Mouse (Mus musculus) spleen, adult 2 months (tissue): ENCODE data around the gene Plch2. TPM values are rescaled to one million over a fixed set of nuclear protein-coding genes. Genes with fewer than 3 reads are reported as not detected.

Experiments used
- DNase-seq, 2 experiments: peaks; one replicate each; pipeline versions ENCODE4 v3.0.0 to v3.0.0-alpha.2; 2012 to 2021; ENCODE audit warnings: low spot score in 2 of 2, low read depth in 1 of 2
- H3K27ac ChIP-seq: fragments of 200-500 bp; 2 replicates; pipeline ENCODE4 v1.5.1; 2012; ENCODE audit warnings: low read length, inconsistent platforms; ENCODE audit not compliant: insufficient read depth
- H3K27me3 ChIP-seq: fragments of 200-500 bp; 2 replicates; pipeline ENCODE4 v1.6.1; 2012; ENCODE audit warnings: mild to moderate bottlenecking, moderate library complexity, low read length, inconsistent platforms; ENCODE audit not compliant: control insufficient read depth, insufficient read depth
- H3K36me3 ChIP-seq: fragments of 200-500 bp; 2 replicates; pipeline ENCODE4 v1.6.1; 2012; ENCODE audit warnings: mild to moderate bottlenecking, low read length, inconsistent platforms; ENCODE audit not compliant: control insufficient read depth, insufficient read depth
- H3K4me1 ChIP-seq: fragments of 200-500 bp; 2 replicates; pipeline ENCODE4 v1.6.1; 2011; ENCODE audit warnings: inconsistent platforms; ENCODE audit not compliant: control insufficient read depth, insufficient read depth, insufficient read length
- H3K4me3 ChIP-seq: fragments of 200-500 bp; 2 replicates; pipeline ENCODE4 v1.5.1; 2011; ENCODE audit warnings: mild to moderate bottlenecking, inconsistent platforms; ENCODE audit not compliant: insufficient read depth, insufficient read length; ENCODE audit errors: extremely low read depth
- CTCF ChIP-seq: fragments of 200-500 bp; IDR thresholded peaks from 2 replicates; pipeline ENCODE4 v1.5.1; 2011; ENCODE audit warnings: mild to moderate bottlenecking, inconsistent platforms; ENCODE audit not compliant: insufficient read depth, insufficient read length, insufficient replicate concordance; ENCODE audit errors: extremely low read depth
- POLR2A ChIP-seq: fragments of 200-500 bp; IDR thresholded peaks from 2 replicates; pipeline ENCODE4 v1.6.1; 2011; ENCODE audit warnings: low read depth, low read length, inconsistent platforms
- WGBS: fragments of 180-500 bp; shearing (Covaris S2); methylation state at CpG from one replicate; pipeline ENCODE4 v1.1.7; 2018; 5-methylcytosine and 5-hydroxymethylcytosine counted together
- polyA plus RNA-seq: library from polyadenylated mRNA; depleted of rRNA; stranded (reverse); fragments of >200 nt; gene quantifications from 2 replicates; pipeline ENCODE4 v1.2.3, GENCODE M21; 2012

Plch2 gene
- polyA plus RNA-seq, 1 experiment: 0.20 TPM

DNA sequence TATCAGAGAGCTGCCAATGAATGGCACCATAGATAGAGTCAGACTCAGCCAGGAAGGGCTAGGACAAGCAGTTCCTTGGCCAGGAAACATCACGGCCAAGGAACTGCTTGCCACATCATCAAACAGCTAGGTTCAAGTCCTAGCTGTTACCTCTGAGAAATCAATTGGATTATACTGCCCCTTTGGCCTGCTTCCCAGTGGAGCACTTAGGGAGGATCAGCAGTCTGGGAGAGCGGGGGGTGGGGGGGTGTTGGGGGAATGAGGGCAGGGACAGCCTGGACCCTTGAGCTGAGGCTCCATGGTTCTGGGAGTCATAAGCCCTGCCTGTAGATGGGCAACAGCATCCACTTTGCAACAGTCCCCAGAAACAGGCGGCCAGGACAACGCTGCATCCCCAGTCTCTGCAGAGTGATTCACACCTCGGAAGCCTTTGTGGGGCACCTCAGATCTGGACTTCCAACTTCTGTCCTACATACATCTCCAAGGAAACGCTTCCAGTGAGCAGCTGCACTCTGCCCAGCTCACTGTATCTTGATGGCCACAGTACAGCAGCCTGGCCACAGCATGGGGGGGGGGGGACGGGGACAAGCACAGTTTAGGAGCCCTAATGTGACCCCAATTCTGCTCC is 34.2 kb downstream of the Plch2 start:
- no peaks in the 10 kb centered on the region for H3K27me3 ChIP-seq
- no peak for TF ChIP-seq POLR2A
- TF ChIP-seq CTCF: no peak
- DNase-seq: no peak
- H3K27ac ChIP-seq: no peak overlapping the region
- no peak overlapping the region for H3K4me3 ChIP-seq
- no peaks in the 10 kb centered on the region for H3K36me3 ChIP-seq
- WGBS: 71% methylated on average over 7 of the region's 7 CpGs
- H3K4me1 ChIP-seq: peaks cover 2% of the 10 kb centered on the region; the same call in 1 of the 2 replicates

GRCm38 (mm10) chr4:155020813-155021212 is 35.8 kb downstream of the Plch2 start:
- Histone ChIP-seq H3K36me3 (no peaks in the 10 kb centered on the region), H3K27ac (no peak overlapping the region), H3K4me1 (peaks cover 2% of the 10 kb centered on the region; the same call in 1 of the 2 replicates), H3K4me3 (no peak overlapping the region), H3K27me3 (no peaks in the 10 kb centered on the region)
- DNase-seq: no peak
- TF ChIP-seq CTCF (no peak), POLR2A (no peak)
- WGBS: 79% methylated on average over 9 of the region's 9 CpGs

- no peaks in the 10 kb centered on the region for H3K36me3 ChIP-seq
- H3K27ac ChIP-seq: no peak overlapping the region
- no peaks in the 10 kb centered on the region for H3K27me3 ChIP-seq
- DNase-seq: no peak
- TF ChIP-seq CTCF (no peak), POLR2A (no peak)
- WGBS: 55% methylated on average over 1 of the region's 1 CpGs
- H3K4me1 ChIP-seq: peaks cover 2% of the 10 kb centered on the region; the same call in 1 of the 2 replicates
- H3K4me3 ChIP-seq: no peak overlapping the region
Measured at GRCm38 (mm10) chr4:155020141-155020540, 36.4 kb downstream of the Plch2 start.

- Histone ChIP-seq H3K27me3 (no peaks in the 10 kb centered on the region), H3K4me1 (peaks cover 2% of the 10 kb centered on the region; the same call in 1 of the 2 replicates), H3K27ac (no peak overlapping the region), H3K36me3 (no peaks in the 10 kb centered on the region), H3K4me3 (no peak overlapping the region)
- no peak for TF ChIP-seq POLR2A
- TF ChIP-seq CTCF: no peak
- DNase-seq: no peak
- 5% methylated on average over 10 of the region's 10 CpGs for WGBS
Measured at GRCm38 (mm10) chr4:155019336-155019847, 37.2 kb downstream of the Plch2 start.

GRCm38 (mm10) chr4:155018601-155019335 is 37.8 kb downstream of the Plch2 start:
- TF ChIP-seq CTCF: no peak
- no peak for TF ChIP-seq POLR2A
- H3K4me1 ChIP-seq: peaks cover 2% of the 10 kb centered on the region; the same call in 1 of the 2 replicates
- no peaks in the 10 kb centered on the region for H3K36me3 ChIP-seq
- H3K27me3 ChIP-seq: no peaks in the 10 kb centered on the region
- 11% methylated on average over 15 of the region's 15 CpGs for WGBS
- no peak for DNase-seq
- H3K4me3 ChIP-seq: no peak overlapping the region
- no peak overlapping the region for H3K27ac ChIP-seq

DNA sequence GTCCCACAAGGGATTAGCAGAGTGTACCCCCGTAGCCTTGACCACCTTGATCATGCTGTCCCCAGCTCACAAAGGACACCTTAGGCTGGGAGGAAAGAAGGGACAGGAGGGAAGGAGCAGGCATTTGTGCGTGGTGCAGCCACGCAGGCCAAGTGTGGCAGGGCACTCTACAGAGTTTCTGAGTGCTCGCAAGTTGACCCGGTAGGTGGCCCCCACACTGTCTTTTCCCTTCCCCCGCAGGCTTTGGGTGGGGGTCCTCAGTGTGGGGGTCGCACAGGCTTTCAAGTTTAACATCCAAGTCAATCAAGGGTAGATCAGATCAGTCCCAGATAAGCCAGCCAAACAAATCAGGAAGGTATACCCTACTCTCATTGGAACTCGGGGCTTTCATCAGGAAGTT is 38.5 kb downstream of the Plch2 start:
- Histone ChIP-seq H3K36me3 (no peaks in the 10 kb centered on the region), H3K4me1 (peaks cover 2% of the 10 kb centered on the region; the same call in 1 of the 2 replicates), H3K27me3 (no peaks in the 10 kb centered on the region), H3K4me3 (no peak overlapping the region), H3K27ac (no peak overlapping the region)
- no peak for DNase-seq
- no peak for TF ChIP-seq CTCF
- TF ChIP-seq POLR2A: no peak
- WGBS: 65% methylated on average over 8 of the region's 8 CpGs
